Mouse (Mus musculus): ENCODE measurements around the gene Snrpg. TPM values are rescaled to one million over a fixed set of nuclear protein-coding genes. Genes with fewer than 3 reads are reported as not detected.

Gene Snrpg
- polyA plus RNA-seq, 1 experiment = 62.2 TPM

GRCm38 (mm10) chr6:86360691-86361090 lies 10.4 kb upstream of the Snrpg start:
- Histone ChIP-seq H3K4me1 (ENCODE audit: control insufficient read depth, insufficient read depth, low read length) (no peaks in the 10 kb centered on the region), H3K27ac (ENCODE audit: insufficient read depth, low read length) (no peak overlapping the region), H3K4me3 (replicated peaks; ENCODE audit: insufficient read depth, low read depth, low read length) (no peak overlapping the region), H3K27me3 (ENCODE audit: control insufficient read depth, insufficient read depth, low read length) (no peaks in the 10 kb centered on the region)
- DNase-seq = no peak
- WGBS = 61% methylated on average over 7 of the region's 7 CpGs
- TF ChIP-seq CTCF (IDR thresholded peaks at IDR 0.05; ENCODE audit: borderline replicate concordance, insufficient read depth, low read depth, low read length) (no peak), POLR2A (IDR thresholded peaks at IDR 0.05; ENCODE audit: borderline replicate concordance, insufficient read depth, low read length) (no peak)

GRCm38 (mm10) chr6:86361373-86361772 lies 9.7 kb upstream of the Snrpg start:
- no peak for DNase-seq
- Histone ChIP-seq H3K4me1 (ENCODE audit: control insufficient read depth, insufficient read depth, low read length) (peaks cover under 1% of the 10 kb centered on the region), H3K27me3 (ENCODE audit: control insufficient read depth, insufficient read depth, low read length) (no peaks in the 10 kb centered on the region), H3K27ac (ENCODE audit: insufficient read depth, low read length) (no peak overlapping the region), H3K4me3 (replicated peaks; ENCODE audit: insufficient read depth, low read depth, low read length) (no peak overlapping the region)
- 86% methylated on average over 7 of the region's 7 CpGs for WGBS
- no peak for TF ChIP-seq CTCF (IDR thresholded peaks at IDR 0.05; ENCODE audit: borderline replicate concordance, insufficient read depth, low read depth, low read length)
- TF ChIP-seq POLR2A (IDR thresholded peaks at IDR 0.05; ENCODE audit: borderline replicate concordance, insufficient read depth, low read length) = no peak

GRCm38 (mm10) chr6:86364442-86365141 lies 6.5 kb upstream of the Snrpg start:
- Histone ChIP-seq H3K4me1 (ENCODE audit: control insufficient read depth, insufficient read depth, low read length) (peaks cover 4% of the 10 kb centered on the region), H3K4me3 (replicated peaks; ENCODE audit: insufficient read depth, low read depth, low read length) (peak overlapping the region; percentile 91), H3K27ac (ENCODE audit: insufficient read depth, low read length) (no peak overlapping the region), H3K27me3 (ENCODE audit: control insufficient read depth, insufficient read depth, low read length) (no peaks in the 10 kb centered on the region)
- no peak for TF ChIP-seq POLR2A (IDR thresholded peaks at IDR 0.05; ENCODE audit: borderline replicate concordance, insufficient read depth, low read length)
- peak; percentile 90 for TF ChIP-seq CTCF (IDR thresholded peaks at IDR 0.05; ENCODE audit: borderline replicate concordance, insufficient read depth, low read depth, low read length)
- DNase-seq = peak; percentile 82 to 85
- WGBS = under 1% methylated on average over 17 of the region's 17 CpGs

- WGBS = under 1% methylated on average over 75 of the region's 76 CpGs
- TF ChIP-seq CTCF (IDR thresholded peaks at IDR 0.05; ENCODE audit: borderline replicate concordance, insufficient read depth, low read depth, low read length) = peak; percentile 82
- peak; percentile 44; the same call in 1 of the 2 replicates for TF ChIP-seq POLR2A (IDR thresholded peaks at IDR 0.05; ENCODE audit: borderline replicate concordance, insufficient read depth, low read length)
- Histone ChIP-seq H3K4me3 (replicated peaks; ENCODE audit: insufficient read depth, low read depth, low read length) (peak within 1 kb of the TSS; percentile 91), H3K27me3 (ENCODE audit: control insufficient read depth, insufficient read depth, low read length) (no peaks in the 10 kb centered on the region), H3K27ac (ENCODE audit: insufficient read depth, low read length) (peak within 1 kb of the TSS; percentile 79), H3K4me1 (ENCODE audit: control insufficient read depth, insufficient read depth, low read length) (peaks cover 4% of the 10 kb centered on the region)
- DNase-seq = peak; percentile 95 to 96
These were observed 5.6 kb upstream of the Snrpg start, which contains the start of gene Fam136a for GRCm38 (mm10) chr6:86365371-86366124. TSS of gene Fam136a (plus strand) at chr6:86365646.

GRCm38 (mm10) chr6:86366125-86366852 lies 4.8 kb upstream of the Snrpg start:
- 13% methylated on average over 25 of the region's 25 CpGs for WGBS
- H3K27me3 ChIP-seq (ENCODE audit: control insufficient read depth, insufficient read depth, low read length) = no peaks in the 10 kb centered on the region
- peak overlapping the region; percentile 91 for H3K4me3 ChIP-seq (replicated peaks; ENCODE audit: insufficient read depth, low read depth, low read length)

GRCm38 (mm10) chr6:86366853-86367249 lies 4.3 kb upstream of the Snrpg start:
- Histone ChIP-seq H3K4me1 (ENCODE audit: control insufficient read depth, insufficient read depth, low read length) (peaks cover 4% of the 10 kb centered on the region), H3K27me3 (ENCODE audit: control insufficient read depth, insufficient read depth, low read length) (no peaks in the 10 kb centered on the region), H3K4me3 (replicated peaks; ENCODE audit: insufficient read depth, low read depth, low read length) (peak overlapping the region; percentile 91), H3K27ac (ENCODE audit: insufficient read depth, low read length) (no peak overlapping the region)
- DNase-seq = no peak
- TF ChIP-seq POLR2A (IDR thresholded peaks at IDR 0.05; ENCODE audit: borderline replicate concordance, insufficient read depth, low read length) (no peak), CTCF (IDR thresholded peaks at IDR 0.05; ENCODE audit: borderline replicate concordance, insufficient read depth, low read depth, low read length) (no peak)
- WGBS = 54% methylated on average over 2 of the region's 2 CpGs

More at GRCm38 (mm10) chr6:86366125-86366852, 4.8 kb upstream of the Snrpg start:
- TF ChIP-seq CTCF (IDR thresholded peaks at IDR 0.05; ENCODE audit: borderline replicate concordance, insufficient read depth, low read depth, low read length) (no peak), POLR2A (IDR thresholded peaks at IDR 0.05; ENCODE audit: borderline replicate concordance, insufficient read depth, low read length) (no peak)
- H3K4me1 ChIP-seq (ENCODE audit: control insufficient read depth, insufficient read depth, low read length) = peaks cover 4% of the 10 kb centered on the region
- DNase-seq = peak; percentile 68 to 72
- peak overlapping the region; percentile 79 for H3K27ac ChIP-seq (ENCODE audit: insufficient read depth, low read length)

GRCm38 (mm10) chr6:86368479-86368878 lies 2.6 kb upstream of the Snrpg start:
- no peak overlapping the region for H3K4me3 ChIP-seq (replicated peaks; ENCODE audit: insufficient read depth, low read depth, low read length)
- 54% methylated on average over 5 of the region's 5 CpGs for WGBS
- TF ChIP-seq POLR2A (IDR thresholded peaks at IDR 0.05; ENCODE audit: borderline replicate concordance, insufficient read depth, low read length) = no peak
- TF ChIP-seq CTCF (IDR thresholded peaks at IDR 0.05; ENCODE audit: borderline replicate concordance, insufficient read depth, low read depth, low read length) = no peak
- H3K27me3 ChIP-seq (ENCODE audit: control insufficient read depth, insufficient read depth, low read length) = no peaks in the 10 kb centered on the region
- no peak for DNase-seq
- no peak overlapping the region for H3K27ac ChIP-seq (ENCODE audit: insufficient read depth, low read length)
- H3K4me1 ChIP-seq (ENCODE audit: control insufficient read depth, insufficient read depth, low read length) = peaks cover 4% of the 10 kb centered on the region
